Mouse (Mus musculus) telencephalon, adult 2 months (tissue): ENCODE measurements around the gene Fancg.
"Not testable (repeated sequence)": the region's sequence is repeated elsewhere in the genome, so short reads cannot be mapped to it uniquely, and the experiment has no call there.

Experiments
- DNase-seq: peaks from one replicate; pipeline ENCODE4 v3.0.0-alpha.2; 2011; ENCODE audit warnings: low read depth, low spot score

The Fancg gene

DNA sequence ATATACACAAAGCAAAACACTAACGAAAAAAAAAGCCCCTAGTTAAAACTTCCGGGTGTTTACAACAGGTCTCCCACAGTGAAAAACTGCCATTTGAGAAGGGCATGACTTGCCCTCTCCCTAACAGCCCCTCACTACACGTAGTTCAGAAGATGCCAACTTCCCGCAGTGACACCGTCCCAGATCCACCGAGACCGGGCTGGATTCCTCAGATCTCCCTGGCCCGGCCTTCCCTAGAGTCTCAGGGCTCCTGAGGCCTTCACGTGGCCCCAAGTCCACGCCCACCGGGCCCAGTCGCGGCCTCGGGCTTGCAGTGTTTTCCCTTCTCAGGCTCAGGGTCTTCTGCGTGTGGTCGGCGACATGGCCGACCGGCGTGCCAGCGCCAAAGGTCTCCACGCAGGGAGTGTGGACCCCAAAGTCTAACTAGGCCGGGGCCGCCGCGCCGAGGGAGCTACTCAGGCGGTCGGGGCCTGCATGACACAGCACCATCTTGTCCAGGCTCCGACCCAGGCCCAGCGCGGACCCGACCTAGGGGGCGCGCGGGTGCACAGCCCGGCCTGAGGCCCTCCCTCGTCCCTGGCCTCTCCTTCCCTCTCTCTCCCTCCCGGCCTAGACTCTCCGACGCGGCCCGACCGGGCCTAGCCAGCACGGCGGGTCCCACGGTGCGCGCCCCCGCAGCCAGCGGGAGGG, 10.7 kb downstream of the Fancg start:
- peak; percentile 50 for DNase-seq

DNA sequence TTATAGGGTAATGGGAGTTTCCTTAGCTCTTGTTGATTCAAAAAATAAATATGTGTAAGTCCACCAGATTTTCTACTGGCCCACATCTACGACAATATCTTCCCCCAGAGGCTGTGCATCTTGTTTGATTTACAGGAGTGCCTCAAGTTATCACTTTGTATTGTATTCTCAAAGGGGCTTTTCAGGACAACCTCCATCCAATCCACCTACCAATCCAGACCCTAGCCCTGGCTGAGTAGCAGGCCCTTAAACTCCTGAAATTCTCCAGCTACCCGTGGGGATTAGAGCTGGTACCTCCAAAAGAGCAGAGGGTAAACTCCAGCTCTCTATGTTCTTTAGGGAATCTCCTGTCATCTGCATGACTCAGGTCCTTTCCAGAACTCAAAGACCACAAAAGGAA, 12.3 kb downstream of the Fancg start:
- DNase-seq = no peak

DNA sequence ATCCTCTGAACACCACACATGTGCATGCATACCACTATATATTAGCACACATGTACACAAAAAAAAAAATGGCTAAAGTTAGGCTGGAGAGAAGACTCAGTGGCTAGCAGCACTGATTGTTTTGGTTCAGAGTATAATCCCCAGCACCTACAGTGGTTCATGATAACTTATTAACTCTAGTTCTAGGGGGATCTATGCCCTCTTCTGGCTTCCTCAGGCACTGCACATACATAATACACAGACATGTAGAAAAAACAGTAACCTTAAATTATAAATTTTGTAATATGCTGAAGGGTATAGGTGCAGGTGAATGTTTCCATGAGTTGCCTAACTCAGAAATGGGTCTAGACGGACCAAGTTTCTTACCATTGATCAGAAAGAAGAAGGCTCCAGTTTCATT, 22.0 kb downstream of the Fancg start:
- no peak for DNase-seq

DNA sequence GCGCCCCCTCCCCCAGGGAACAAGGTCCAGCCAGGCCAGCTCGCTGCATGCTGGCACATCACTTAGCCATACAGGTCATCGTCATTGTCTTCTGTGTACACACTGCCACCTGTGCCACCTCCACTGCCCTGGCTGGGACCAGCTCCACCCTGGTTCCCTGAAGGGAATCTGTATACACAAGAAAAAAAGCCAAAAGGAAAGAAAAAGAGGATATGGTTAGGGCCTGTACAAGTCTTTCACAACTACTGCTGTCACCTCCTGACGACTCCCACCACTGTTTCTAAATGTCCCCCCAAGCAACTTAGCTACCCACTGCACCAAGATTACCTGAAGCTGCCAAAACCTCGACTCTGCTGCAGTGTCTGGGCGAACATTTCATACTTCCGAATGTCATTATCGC, 29.8 kb downstream of the Fancg start:
- not testable (repeated sequence) for DNase-seq

DNA sequence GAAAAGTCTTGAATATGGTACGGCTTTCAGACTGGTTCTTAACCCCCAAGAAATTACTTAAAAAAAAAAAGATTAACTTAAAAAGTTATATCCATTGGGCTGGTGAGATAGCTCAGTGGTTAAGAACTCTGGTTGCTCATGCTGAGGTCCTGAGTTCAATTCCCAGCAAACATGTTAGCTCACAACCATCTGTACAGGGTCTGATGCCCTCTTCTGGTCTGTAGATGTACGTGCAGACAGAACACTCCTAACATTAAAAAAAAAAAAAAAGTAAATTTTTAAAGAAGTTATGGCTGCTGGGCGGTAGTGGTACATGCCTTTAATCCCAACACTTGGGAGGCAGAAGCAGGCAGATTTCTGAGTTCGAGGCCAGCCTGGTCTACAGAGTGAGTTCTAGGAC, 32.2 kb downstream of the Fancg start:
- DNase-seq = no peak

DNA sequence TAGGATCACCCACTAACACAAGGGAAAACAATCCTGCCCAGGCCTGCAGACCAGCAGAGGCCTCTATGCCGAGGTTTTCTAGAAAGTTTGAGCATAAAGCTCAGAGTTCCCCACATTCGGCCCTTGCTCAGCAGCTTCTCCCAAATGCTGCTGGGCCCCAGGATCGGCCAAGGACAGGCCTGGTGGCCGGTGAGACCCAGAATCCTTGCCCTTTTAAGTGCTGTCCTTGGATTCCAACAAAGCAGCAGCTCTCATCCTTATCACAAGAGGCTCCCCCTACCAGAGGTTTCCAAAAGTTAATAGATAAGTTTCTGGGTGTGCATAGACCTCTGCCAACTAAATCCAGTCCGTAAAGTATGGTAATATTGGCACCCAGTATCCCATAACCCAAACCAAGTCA, 36.4 kb downstream of the Fancg start:
- no peak for DNase-seq

DNA sequence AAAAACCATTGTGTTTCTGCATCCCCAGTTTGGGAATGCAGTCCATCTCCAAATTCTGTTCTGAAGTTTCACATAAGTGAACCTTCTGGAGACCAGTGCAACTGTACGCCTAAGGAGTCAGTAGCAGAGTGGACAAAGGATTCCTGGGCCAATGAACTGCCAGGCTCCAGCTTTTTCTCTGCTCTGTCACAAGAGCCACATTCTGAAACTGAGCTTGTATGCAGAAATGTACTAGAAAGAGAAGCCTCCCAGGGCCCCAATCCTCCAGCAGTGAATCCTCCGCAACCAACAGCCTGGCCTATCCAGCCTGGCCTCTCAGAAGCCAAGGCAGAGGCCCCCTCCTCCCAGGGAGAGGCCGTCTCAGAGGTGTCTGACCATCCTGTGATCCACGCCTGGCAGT, 37.4 kb downstream of the Fancg start:
- no peak for DNase-seq

DNA sequence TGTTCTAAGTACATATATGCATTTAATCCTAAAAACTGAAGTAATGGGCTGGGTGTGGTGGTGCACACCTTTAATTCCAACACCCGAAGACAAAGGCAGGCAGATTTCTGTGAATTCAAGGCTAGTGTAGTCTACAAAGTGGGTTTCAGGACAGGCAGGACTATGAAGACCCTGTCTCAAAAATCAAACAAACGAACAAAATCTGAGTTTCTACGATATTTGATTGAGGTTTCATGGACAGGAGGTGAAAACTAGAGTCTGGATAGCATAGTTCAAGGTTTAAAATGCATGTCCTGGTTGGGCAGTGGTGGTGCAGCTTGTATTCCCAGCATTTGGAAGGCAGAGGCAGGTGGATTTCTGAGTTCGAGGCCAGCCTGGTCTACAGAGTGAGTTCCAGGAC, 41.0 kb downstream of the Fancg start, which contains the start of gene 1700022I11Rik:
1700022I11Rik (plus strand) TSS at position 301 of the 400 bp plus-strand sequence.
- DNase-seq = no peak

DNA sequence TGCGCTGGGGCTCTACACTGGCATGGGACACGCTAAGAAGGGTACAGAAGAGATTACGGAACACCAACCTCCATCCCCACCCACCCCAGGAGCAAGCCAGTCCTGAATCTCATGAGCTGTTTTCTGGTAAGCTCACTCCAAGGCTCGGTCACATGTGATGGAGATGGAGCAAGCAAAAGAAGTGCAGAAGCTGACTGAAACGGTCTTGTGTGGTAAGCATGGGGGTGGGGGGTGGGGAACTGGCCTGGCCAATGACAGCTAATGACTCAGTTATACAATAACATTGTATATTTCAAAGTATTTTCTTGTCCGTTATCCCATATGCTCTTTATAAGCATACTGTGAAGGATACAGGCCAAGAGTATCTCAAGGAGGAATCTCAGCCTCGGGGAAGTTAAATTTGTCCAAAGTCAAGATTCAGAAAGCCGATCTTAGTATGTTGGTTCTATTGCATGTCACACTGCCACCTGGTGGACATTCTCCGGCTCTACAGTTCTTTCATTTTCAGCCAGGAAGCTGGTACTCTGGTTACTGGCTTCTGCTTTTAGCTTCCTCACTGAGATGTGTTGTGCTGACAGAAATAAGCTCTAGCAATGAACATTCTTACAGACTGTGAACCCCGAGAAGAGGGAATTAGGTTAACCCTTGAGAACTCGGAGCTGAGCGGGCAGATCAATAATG, 45.1 kb downstream of the Fancg start:
- DNase-seq = no peak

DNA sequence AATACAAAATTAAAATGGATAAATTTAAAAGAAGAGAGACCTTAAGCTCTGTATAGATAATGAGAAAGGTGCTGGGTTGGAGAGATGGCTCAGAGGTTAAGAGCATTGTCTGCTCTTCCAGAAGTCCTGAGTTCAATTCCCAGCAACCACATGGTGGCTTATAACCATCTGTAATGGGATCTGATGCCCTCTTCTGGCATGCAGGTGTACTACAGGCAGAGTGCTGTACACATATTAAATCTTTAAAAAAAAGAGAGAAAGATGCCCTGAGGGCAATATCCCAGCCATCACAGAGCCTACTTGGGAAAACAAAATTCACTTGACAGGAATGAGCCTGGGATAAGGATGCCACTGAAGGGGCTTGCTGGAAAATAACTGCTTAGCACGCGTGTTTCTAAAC, 46.8 kb downstream of the Fancg start:
- no peak for DNase-seq

DNA sequence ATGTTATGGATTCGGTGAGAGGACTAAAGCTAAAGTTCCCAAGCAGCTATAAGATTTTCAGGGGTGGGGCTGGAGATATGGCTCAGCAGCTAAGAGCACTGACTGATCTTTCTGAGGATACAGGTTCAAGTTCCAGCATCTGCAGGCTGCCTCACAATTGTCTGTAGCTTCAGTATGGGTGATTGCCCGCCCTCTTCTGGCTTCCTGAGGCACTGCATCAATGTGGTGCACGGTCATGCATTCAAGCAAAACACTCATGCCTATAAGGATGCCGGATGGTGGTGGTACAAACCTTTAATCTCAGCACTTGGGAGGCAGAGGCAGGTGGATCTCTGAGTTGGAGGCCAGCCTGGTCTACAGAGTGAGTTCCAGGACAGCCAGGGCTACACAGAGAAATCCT, 48.7 kb downstream of the Fancg start:
- no peak for DNase-seq

DNA sequence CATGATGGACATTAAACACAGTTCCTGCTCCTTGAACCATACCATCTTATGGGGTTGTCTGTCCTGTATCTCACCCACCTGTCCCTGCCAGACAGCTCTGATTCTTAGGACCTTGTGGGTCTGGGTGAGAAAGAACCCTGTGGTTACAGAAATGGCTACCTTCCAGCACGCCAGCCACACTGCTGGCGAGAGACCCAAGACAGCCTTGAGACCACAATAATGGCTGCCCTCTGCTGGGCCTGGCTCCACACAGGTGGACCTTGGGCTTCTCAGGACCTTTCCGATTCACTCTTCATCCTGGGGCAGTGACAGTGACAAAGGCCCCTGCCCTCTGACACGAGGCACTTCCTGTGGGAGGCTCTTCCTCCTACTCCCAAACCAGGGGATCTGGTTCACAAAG, 50.9 kb downstream of the Fancg start:
- DNase-seq = no peak

DNA sequence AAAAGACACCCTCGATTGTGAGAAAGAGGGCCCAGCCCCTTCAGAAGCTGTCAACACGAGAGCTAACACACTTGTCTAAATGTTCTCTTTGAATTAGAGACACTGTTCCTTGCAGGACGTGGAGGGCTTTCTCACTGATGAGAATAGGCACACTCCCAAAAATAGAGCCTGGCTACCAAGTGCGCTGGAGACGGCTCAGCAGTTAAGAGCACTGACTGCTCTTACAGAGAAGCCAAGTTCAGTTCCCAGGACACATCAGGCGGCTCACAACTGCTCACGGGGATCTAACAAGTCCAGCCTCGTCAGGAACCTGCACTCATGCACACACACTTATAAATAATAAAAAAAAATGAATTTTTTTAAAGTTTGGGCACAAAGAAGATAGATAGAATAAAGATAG, 51.4 kb downstream of the Fancg start:
- DNase-seq = no peak

DNA sequence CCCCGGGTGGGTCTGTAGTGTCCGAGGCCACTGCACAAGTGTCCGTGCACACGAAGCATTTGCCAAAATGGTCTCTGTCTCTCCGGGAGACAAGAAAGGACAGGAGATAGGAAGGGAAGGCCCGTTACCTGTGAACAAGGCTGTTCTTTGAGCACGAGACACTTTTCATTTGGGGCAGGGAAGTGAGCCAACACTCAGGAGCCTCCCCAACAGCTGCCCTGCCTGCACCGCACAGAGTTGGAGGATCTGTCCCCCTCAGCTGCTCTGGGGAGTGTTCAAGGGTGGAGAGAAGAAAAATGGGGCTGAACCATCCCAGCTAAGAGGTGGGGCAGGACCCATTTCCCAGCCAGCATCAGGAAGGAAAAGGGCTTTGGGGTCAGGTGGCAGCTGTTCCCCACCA, 52.3 kb downstream of the Fancg start:
- DNase-seq = no peak

DNA sequence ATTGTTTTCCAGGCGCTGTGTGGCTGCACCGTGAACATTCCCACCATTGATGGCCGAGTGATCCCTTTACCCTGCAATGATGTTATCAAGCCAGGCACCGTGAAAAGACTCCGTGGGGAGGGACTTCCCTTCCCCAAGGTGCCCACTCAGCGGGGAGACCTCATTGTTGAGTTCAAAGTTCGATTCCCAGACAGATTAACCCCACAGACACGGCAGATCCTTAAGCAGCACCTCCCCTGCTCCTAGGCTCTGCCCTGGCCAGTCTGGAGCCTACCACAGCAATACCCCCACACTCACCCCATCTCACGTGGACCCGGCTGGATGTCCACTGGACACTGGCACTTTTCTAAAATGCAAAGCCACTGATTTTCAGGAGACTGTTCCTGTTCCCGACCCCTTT, 53.0 kb downstream of the Fancg start:
- DNase-seq = no peak

DNA sequence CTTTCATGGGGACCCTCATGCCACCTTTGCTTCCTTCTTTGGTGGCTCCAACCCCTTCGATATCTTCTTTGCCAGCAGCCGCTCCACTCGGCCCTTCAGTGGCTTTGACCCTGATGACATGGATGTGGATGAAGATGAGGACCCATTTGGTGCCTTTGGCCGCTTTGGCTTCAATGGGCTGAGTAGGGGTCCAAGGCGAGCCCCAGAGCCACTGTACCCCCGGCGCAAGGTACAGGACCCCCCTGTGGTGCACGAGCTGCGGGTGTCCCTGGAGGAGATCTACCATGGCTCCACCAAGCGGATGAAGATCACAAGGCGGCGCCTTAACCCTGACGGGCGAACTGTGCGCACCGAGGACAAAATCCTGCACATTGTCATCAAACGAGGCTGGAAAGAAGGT, 53.7 kb downstream of the Fancg start:
- no peak for DNase-seq

DNA sequence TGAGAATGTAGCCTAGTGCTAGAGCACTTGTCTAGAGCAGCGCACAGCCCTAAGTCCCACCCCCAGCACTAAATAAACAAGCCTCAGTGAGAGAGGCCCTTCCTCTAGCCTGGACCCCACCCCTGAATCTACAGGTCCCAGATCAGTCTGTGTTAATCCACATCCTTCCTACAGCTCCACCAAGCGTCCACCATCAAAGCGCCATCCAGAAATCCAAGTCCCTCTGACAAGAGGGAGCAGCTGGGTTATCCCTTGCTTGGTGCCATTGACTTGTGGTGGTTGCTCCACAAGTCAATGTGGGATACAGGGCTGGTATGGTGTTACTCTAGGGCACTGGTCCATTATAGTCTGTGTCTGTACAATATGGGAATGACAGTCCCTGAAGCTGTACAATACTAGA, 55.1 kb downstream of the Fancg start:
- DNase-seq = no peak

DNA sequence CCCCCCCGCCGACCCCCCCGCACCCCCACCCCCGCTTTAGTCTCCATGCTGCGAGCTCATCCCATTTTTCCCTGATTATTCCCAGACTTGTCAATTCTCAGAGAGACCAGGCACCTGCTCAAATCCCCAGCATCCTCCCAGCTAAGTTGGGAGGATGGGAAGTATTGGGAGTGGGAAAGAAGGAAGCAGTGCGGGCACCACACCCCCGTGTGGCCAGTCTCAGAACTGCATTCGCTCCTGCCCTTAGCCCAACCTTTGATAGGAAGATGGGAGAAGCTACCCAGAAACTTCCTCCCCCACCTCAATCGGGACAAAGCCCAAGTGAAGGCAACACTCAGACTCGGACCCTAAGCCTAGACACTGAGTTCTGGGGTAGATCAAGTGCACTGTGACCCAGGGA, 56.0 kb downstream of the Fancg start:
- no peak for DNase-seq

DNA sequence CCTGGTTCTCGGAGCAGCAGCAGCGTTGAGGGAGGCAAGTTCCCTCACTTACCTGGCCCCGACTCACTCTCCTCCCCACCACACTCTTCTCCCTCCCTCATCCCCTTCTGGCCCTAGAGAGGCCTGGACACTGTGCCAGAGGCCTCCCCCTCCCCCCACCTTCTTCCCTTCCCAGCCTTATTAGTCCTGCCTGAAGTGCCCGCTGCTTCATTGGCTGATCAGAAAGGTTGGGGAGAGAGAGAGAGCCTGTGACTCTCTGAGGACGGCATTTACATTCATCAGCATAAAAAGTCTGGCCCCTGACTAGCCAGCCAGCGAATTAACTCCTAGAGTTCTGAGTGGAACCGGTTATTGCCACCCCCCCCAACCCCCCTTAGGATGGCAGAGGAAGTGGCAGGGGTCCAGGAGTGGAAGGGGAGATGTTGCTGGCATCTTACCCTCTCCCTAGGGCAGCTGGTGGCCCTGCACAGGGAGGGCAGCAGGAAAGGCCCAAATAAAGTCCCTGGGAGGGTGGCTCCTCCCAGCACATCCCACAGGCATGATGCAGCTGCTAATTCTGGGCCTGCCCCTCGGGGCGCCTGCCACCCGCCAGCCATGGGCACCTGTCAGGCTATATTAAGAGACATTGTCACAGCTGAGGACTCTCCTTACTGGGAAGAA, 56.7 kb downstream of the Fancg start:
- DNase-seq = no peak

DNA sequence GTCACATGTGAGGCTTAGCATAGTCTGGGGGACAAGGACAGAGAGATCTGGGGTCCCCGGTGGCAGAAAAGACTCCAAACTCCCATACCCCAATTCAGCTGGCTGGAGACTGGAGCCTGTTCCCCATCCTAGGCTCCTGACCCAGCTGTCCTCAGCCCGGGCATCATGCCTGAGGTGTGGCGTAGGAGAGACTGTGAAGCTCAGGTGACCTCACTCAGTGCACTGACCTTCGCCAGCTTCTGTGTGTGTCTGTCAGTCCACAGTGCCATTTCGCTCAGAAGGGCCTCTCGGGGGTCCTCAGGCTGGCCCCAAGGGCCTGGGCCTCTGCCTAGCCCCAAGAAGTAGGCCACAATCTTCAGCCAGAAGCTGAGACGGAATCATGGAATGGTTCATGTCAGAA, 57.7 kb downstream of the Fancg start:
- DNase-seq = no peak
